Mouse (Mus musculus): ENCODE data around the gene Wdr89.

Wdr89 gene

GRCm38 (mm10) chr12:75637103-75637502, 32.2 kb downstream of the Wdr89 start:
- in situ Hi-C loops (cut with MboI; ENCODE audit: low pct_unique_long_range_greater_than_20kb in 1 of 2, low sequenced_read_pairs in 2 of 2, unreplicated experiment in 1 of 2), result loop anchor here (25.0 kb wide), 1 partner anchor 175 kb away; no protein-coding TSS in a partner anchor

GRCm38 (mm10) chr12:75635771-75636430, 33.4 kb downstream of the Wdr89 start:
- in situ Hi-C loops (cut with MboI; ENCODE audit: low pct_unique_long_range_greater_than_20kb in 1 of 2, low sequenced_read_pairs in 2 of 2, unreplicated experiment in 1 of 2), result loop anchor here (25.0 kb wide), 1 partner anchor 174 kb away; no protein-coding TSS in a partner anchor

GRCm38 (mm10) chr12:75629618-75630017, 39.7 kb downstream of the Wdr89 start:
- in situ Hi-C loops (cut with MboI; ENCODE audit: low pct_unique_long_range_greater_than_20kb in 1 of 2, low sequenced_read_pairs in 2 of 2, unreplicated experiment in 1 of 2), result loop anchor here (25.0 kb wide), 1 partner anchor 167 kb away; no protein-coding TSS in a partner anchor

GRCm38 (mm10) chr12:75623292-75623691, 46.0 kb downstream of the Wdr89 start:
- in situ Hi-C loops (cut with MboI; ENCODE audit: low pct_unique_long_range_greater_than_20kb in 1 of 2, low sequenced_read_pairs in 2 of 2, unreplicated experiment in 1 of 2), result no loop called here

- in situ Hi-C loops (cut with MboI; ENCODE audit: low pct_unique_long_range_greater_than_20kb in 1 of 2, low sequenced_read_pairs in 2 of 2, unreplicated experiment in 1 of 2), result no loop called here
Observed at GRCm38 (mm10) chr12:75622835-75623234, 46.5 kb downstream of the Wdr89 start.

GRCm38 (mm10) chr12:75616841-75617240, 52.5 kb downstream of the Wdr89 start:
- in situ Hi-C loops (cut with MboI; ENCODE audit: low pct_unique_long_range_greater_than_20kb in 1 of 2, low sequenced_read_pairs in 2 of 2, unreplicated experiment in 1 of 2), result no loop called here

- in situ Hi-C loops (cut with MboI; ENCODE audit: low pct_unique_long_range_greater_than_20kb in 1 of 2, low sequenced_read_pairs in 2 of 2, unreplicated experiment in 1 of 2), result no loop called here
Observed at GRCm38 (mm10) chr12:75616158-75616791, 53.1 kb downstream of the Wdr89 start.

GRCm38 (mm10) chr12:75615556-75615955, 53.8 kb downstream of the Wdr89 start:
- in situ Hi-C loops (cut with MboI; ENCODE audit: low pct_unique_long_range_greater_than_20kb in 1 of 2, low sequenced_read_pairs in 2 of 2, unreplicated experiment in 1 of 2), result no loop called here

GRCm38 (mm10) chr12:75612711-75613110, 56.6 kb downstream of the Wdr89 start:
- in situ Hi-C loops (cut with MboI; ENCODE audit: low pct_unique_long_range_greater_than_20kb in 1 of 2, low sequenced_read_pairs in 2 of 2, unreplicated experiment in 1 of 2), result no loop called here

GRCm38 (mm10) chr12:75599490-75599889, 69.8 kb downstream of the Wdr89 start:
- in situ Hi-C loops (cut with MboI; ENCODE audit: low pct_unique_long_range_greater_than_20kb in 1 of 2, low sequenced_read_pairs in 2 of 2, unreplicated experiment in 1 of 2), result no loop called here

GRCm38 (mm10) chr12:75598988-75599387, 70.3 kb downstream of the Wdr89 start:
- in situ Hi-C loops (cut with MboI; ENCODE audit: low pct_unique_long_range_greater_than_20kb in 1 of 2, low sequenced_read_pairs in 2 of 2, unreplicated experiment in 1 of 2), result no loop called here

GRCm38 (mm10) chr12:75597707-75598106, 71.6 kb downstream of the Wdr89 start:
- in situ Hi-C loops (cut with MboI; ENCODE audit: low pct_unique_long_range_greater_than_20kb in 1 of 2, low sequenced_read_pairs in 2 of 2, unreplicated experiment in 1 of 2), result no loop called here

- in situ Hi-C loops (cut with MboI; ENCODE audit: low pct_unique_long_range_greater_than_20kb in 1 of 2, low sequenced_read_pairs in 2 of 2, unreplicated experiment in 1 of 2), result no loop called here
Observed at GRCm38 (mm10) chr12:75596154-75597002, 73.0 kb downstream of the Wdr89 start, which contains the start of gene Ppp2r5e. Gene Ppp2r5e, minus strand, starts transcription at chr12:75596245.

- in situ Hi-C loops (cut with MboI; ENCODE audit: low pct_unique_long_range_greater_than_20kb in 1 of 2, low sequenced_read_pairs in 2 of 2, unreplicated experiment in 1 of 2), result no loop called here
Observed at GRCm38 (mm10) chr12:75595291-75596153, 73.8 kb downstream of the Wdr89 start.

GRCm38 (mm10) chr12:75594404-75594803, 74.9 kb downstream of the Wdr89 start:
- in situ Hi-C loops (cut with MboI; ENCODE audit: low pct_unique_long_range_greater_than_20kb in 1 of 2, low sequenced_read_pairs in 2 of 2, unreplicated experiment in 1 of 2), result no loop called here

GRCm38 (mm10) chr12:75593817-75594216, 75.5 kb downstream of the Wdr89 start:
- in situ Hi-C loops (cut with MboI; ENCODE audit: low pct_unique_long_range_greater_than_20kb in 1 of 2, low sequenced_read_pairs in 2 of 2, unreplicated experiment in 1 of 2), result no loop called here

GRCm38 (mm10) chr12:75587501-75587900, 81.8 kb downstream of the Wdr89 start:
- in situ Hi-C loops (cut with MboI; ENCODE audit: low pct_unique_long_range_greater_than_20kb in 1 of 2, low sequenced_read_pairs in 2 of 2, unreplicated experiment in 1 of 2), result no loop called here

GRCm38 (mm10) chr12:75583776-75584175, 85.6 kb downstream of the Wdr89 start:
- in situ Hi-C loops (cut with MboI; ENCODE audit: low pct_unique_long_range_greater_than_20kb in 1 of 2, low sequenced_read_pairs in 2 of 2, unreplicated experiment in 1 of 2), result no loop called here

Data from mouse embryonic stem cell (cell line).